Mouse (Mus musculus): ENCODE measurements around the gene Gcnt4. TPM values are rescaled to one million over a fixed set of nuclear protein-coding genes. Genes with fewer than 3 reads are reported as not detected.

Gcnt4 gene
- polyA plus RNA-seq, 1 experiment from 2014 or later: 0.46 TPM

DNA sequence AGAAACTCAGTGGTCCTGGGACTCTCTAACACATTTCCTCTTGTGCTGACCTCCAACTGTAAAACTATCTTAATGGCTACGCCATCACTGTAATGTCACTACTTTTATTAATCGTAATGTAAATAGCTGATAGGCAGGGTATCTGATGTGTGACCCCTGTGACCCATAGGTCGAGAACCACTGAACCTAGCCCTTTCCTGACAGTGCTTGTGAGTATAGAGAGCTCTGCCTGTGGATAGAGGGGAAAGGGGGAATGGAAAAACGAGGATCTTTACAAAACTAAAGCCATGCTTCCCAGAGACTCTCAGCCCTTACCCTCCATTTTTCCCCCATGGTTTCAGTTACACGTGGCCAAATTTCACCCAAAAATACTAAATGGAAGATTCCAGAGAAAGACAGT lies 60.2 kb downstream of the Gcnt4 start:
- 76% methylated on average over 5 of the region's 5 CpGs for WGBS
- H3K36me3 ChIP-seq (ENCODE audit: control insufficient read depth, insufficient read depth, low read length): no peaks in the 10 kb centered on the region
- ATAC-seq (ENCODE audit: insufficient number of reproducible peaks, insufficient read depth, low FRiP score, low read depth): no peak
- no peaks in the 10 kb centered on the region for H3K9me3 ChIP-seq (ENCODE audit: control insufficient read depth, low read length)
- H3K27me3 ChIP-seq (ENCODE audit: control insufficient read depth, insufficient read depth, low read length): no peaks in the 10 kb centered on the region
- no peak overlapping the region for H3K4me3 ChIP-seq (ENCODE audit: control insufficient read depth in 1 of 2, insufficient read depth in 1 of 2, low read depth in 1 of 2, low read length in 2 of 2)
- H3K27ac ChIP-seq (replicated peaks in 1 of 2; ENCODE audit: control insufficient read depth in 1 of 2, insufficient read depth in 1 of 2, low read depth in 2 of 2, low read length in 2 of 2): no peak overlapping the region
- H3K4me2 ChIP-seq (ENCODE audit: low read length): no peak overlapping the region
- no peak overlapping the region for H3K9ac ChIP-seq (ENCODE audit: low read length)
- peaks cover 10 to 11% of the 10 kb centered on the region in 2 experiments; a peak in 3 of 4 replicates for H3K4me1 ChIP-seq (ENCODE audit: control insufficient read depth in 2 of 2, insufficient read depth in 2 of 2, low read length in 2 of 2)

DNA sequence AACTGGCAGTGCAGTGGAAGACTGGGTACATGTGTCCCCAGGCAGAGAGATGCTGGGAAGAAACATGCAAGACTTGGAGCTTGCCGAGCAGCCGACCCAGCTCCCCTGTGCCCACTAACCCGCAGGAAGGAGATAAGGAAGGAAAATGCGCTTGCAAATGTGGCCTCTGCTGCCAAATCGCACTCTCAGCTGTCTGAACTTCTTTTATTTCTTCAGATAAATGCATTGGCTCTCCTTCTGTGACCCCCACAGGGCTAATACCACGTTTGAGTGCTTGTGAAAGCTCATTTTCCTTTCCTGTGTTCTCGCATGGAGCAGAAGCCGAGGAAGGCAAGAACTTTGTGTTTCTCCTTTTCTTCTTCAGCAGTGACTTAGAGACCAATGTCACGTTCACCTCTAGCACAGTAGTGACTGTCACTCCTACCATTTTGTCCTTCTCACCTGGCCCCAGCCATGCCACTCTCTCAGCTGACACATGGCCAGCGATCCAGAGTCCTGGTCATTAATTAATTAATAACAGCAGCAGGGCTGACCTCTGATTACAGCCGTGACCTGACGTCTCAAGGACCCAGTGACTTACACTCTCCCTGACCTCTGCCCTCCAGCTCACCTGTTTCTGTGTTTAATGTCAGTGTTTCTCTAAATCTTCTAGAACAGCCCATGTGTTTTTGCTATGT lies 61.2 kb downstream of the Gcnt4 start:
- Histone ChIP-seq H3K4me3 (ENCODE audit: control insufficient read depth in 1 of 2, insufficient read depth in 1 of 2, low read depth in 1 of 2, low read length in 2 of 2) (no peak overlapping the region), H3K9me3 (ENCODE audit: control insufficient read depth, low read length) (no peaks in the 10 kb centered on the region), H3K4me1 (ENCODE audit: control insufficient read depth in 2 of 2, insufficient read depth in 2 of 2, low read length in 2 of 2) (peaks cover 10 to 11% of the 10 kb centered on the region in 2 experiments; a peak in 3 of 4 replicates), H3K27me3 (ENCODE audit: control insufficient read depth, insufficient read depth, low read length) (no peaks in the 10 kb centered on the region), H3K9ac (ENCODE audit: low read length) (no peak overlapping the region), H3K4me2 (ENCODE audit: low read length) (no peak overlapping the region), H3K36me3 (ENCODE audit: control insufficient read depth, insufficient read depth, low read length) (no peaks in the 10 kb centered on the region), H3K27ac (replicated peaks in 1 of 2; ENCODE audit: control insufficient read depth in 1 of 2, insufficient read depth in 1 of 2, low read depth in 2 of 2, low read length in 2 of 2) (no peak overlapping the region)
- no peak for ATAC-seq (ENCODE audit: insufficient number of reproducible peaks, insufficient read depth, low FRiP score, low read depth)
- 42% methylated on average over 12 of the region's 12 CpGs for WGBS

DNA sequence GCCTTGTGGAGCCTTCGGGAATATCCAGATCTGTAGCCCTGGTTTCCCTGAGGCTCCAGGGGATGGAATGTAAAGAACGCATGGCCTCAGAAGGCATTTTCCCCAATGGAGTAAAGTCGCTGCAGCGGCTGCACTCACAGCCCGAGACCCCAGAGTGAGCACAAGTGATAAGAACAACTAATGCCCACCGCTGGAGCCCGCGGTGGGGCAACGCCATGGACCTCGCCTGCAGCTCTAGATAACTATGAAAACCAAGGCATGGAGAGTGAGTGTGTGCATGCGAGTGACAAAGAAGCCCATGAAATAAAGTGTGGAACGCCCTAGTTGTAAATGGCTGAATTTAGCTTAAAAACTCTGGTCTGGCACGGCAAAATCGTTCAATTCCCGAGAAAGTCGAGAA lies 64.6 kb downstream of the Gcnt4 start:
- peaks cover 5 to 10% of the 10 kb centered on the region in 2 experiments; a peak in 3 of 4 replicates for H3K4me1 ChIP-seq (ENCODE audit: control insufficient read depth in 2 of 2, insufficient read depth in 2 of 2, low read length in 2 of 2)
- H3K9me3 ChIP-seq (ENCODE audit: control insufficient read depth, low read length): no peaks in the 10 kb centered on the region
- no peaks in the 10 kb centered on the region for H3K27me3 ChIP-seq (ENCODE audit: control insufficient read depth, insufficient read depth, low read length)
- H3K27ac ChIP-seq (replicated peaks in 1 of 2; ENCODE audit: control insufficient read depth in 1 of 2, insufficient read depth in 1 of 2, low read depth in 2 of 2, low read length in 2 of 2): no peak overlapping the region
- 81% methylated on average over 16 of the region's 16 CpGs for WGBS
- H3K36me3 ChIP-seq (ENCODE audit: control insufficient read depth, insufficient read depth, low read length): no peaks in the 10 kb centered on the region
- no peak for ATAC-seq (ENCODE audit: insufficient number of reproducible peaks, insufficient read depth, low FRiP score, low read depth)
- H3K9ac ChIP-seq (ENCODE audit: low read length): no peak overlapping the region
- H3K4me2 ChIP-seq (ENCODE audit: low read length): no peak overlapping the region
- H3K4me3 ChIP-seq (ENCODE audit: control insufficient read depth in 1 of 2, insufficient read depth in 1 of 2, low read depth in 1 of 2, low read length in 2 of 2): no peak overlapping the region

DNA sequence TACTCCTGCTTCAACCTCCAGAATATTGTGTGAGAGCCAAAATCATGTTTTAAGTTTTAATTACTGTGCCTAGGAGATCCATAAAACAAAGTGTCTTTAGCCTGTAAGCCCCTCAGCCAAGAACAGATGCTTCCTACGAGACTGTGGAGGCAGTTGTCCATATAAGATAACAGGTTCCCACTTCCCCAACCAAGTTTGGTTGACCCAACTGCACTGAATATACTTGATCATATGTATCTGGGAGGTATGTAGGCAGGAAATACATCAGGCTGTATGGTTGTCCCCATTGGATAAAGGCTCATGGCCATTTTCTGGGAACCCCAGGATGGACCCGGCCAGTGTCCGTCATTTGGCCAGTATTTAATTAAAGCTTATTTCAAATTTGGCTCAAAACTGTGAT lies 65.6 kb downstream of the Gcnt4 start:
- Histone ChIP-seq H3K9ac (ENCODE audit: low read length) (no peak overlapping the region), H3K27me3 (ENCODE audit: control insufficient read depth, insufficient read depth, low read length) (no peaks in the 10 kb centered on the region), H3K4me2 (ENCODE audit: low read length) (no peak overlapping the region), H3K27ac (replicated peaks in 1 of 2; ENCODE audit: control insufficient read depth in 1 of 2, insufficient read depth in 1 of 2, low read depth in 2 of 2, low read length in 2 of 2) (no peak overlapping the region), H3K4me3 (ENCODE audit: control insufficient read depth in 1 of 2, insufficient read depth in 1 of 2, low read depth in 1 of 2, low read length in 2 of 2) (no peak overlapping the region), H3K36me3 (ENCODE audit: control insufficient read depth, insufficient read depth, low read length) (no peaks in the 10 kb centered on the region), H3K4me1 (ENCODE audit: control insufficient read depth in 2 of 2, insufficient read depth in 2 of 2, low read length in 2 of 2) (peaks cover 5 to 10% of the 10 kb centered on the region in 2 experiments; a peak in 3 of 4 replicates), H3K9me3 (ENCODE audit: control insufficient read depth, low read length) (no peaks in the 10 kb centered on the region)
- 82% methylated on average over 3 of the region's 3 CpGs for WGBS
- ATAC-seq (ENCODE audit: insufficient number of reproducible peaks, insufficient read depth, low FRiP score, low read depth): no peak

DNA sequence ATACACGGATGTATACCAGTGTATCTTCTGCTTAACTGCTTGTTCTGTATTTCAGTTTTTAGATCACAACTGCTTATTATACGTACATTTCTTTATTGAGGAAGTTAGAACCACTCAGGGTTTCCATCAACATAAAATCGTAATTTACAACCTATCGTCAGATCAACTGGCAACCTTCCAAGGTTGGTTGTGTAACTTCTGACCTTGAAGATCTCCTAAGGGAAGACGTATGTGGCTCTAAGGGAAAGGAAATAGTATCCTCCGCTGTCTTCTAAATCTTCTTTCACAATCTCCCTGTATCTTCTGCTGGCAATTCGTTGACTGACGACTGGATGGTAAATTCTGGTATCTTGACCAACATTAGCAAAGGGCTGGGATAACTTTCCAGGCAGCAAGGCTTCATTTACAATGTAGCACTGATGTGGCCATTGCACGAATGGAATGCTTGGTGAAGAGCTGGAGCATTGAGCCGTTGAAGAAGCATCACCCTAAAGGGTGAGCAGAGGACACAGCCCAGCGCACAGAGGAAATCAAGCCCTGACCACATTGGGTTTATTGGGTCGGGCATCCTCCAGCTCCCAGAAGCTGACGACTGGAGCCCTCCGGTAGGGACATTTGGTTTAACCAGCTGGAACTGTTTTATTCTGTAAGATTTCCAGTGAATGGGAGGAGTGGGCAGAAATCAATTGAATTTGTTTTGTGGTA lies 66.2 kb downstream of the Gcnt4 start:
- no peak overlapping the region for H3K27ac ChIP-seq (replicated peaks in 1 of 2; ENCODE audit: control insufficient read depth in 1 of 2, insufficient read depth in 1 of 2, low read depth in 2 of 2, low read length in 2 of 2)
- H3K4me1 ChIP-seq (ENCODE audit: control insufficient read depth in 2 of 2, insufficient read depth in 2 of 2, low read length in 2 of 2): peaks cover 3 to 6% of the 10 kb centered on the region in 2 experiments; a peak in 3 of 4 replicates
- no peaks in the 10 kb centered on the region for H3K9me3 ChIP-seq (ENCODE audit: control insufficient read depth, low read length)
- H3K4me2 ChIP-seq (ENCODE audit: low read length): no peak overlapping the region
- 81% methylated on average over 14 of the region's 14 CpGs for WGBS
- no peaks in the 10 kb centered on the region for H3K27me3 ChIP-seq (ENCODE audit: control insufficient read depth, insufficient read depth, low read length)
- no peak overlapping the region for H3K4me3 ChIP-seq (ENCODE audit: control insufficient read depth in 1 of 2, insufficient read depth in 1 of 2, low read depth in 1 of 2, low read length in 2 of 2)
- no peak for ATAC-seq (ENCODE audit: insufficient number of reproducible peaks, insufficient read depth, low FRiP score, low read depth)
- no peak overlapping the region for H3K9ac ChIP-seq (ENCODE audit: low read length)
- H3K36me3 ChIP-seq (ENCODE audit: control insufficient read depth, insufficient read depth, low read length): no peaks in the 10 kb centered on the region

DNA sequence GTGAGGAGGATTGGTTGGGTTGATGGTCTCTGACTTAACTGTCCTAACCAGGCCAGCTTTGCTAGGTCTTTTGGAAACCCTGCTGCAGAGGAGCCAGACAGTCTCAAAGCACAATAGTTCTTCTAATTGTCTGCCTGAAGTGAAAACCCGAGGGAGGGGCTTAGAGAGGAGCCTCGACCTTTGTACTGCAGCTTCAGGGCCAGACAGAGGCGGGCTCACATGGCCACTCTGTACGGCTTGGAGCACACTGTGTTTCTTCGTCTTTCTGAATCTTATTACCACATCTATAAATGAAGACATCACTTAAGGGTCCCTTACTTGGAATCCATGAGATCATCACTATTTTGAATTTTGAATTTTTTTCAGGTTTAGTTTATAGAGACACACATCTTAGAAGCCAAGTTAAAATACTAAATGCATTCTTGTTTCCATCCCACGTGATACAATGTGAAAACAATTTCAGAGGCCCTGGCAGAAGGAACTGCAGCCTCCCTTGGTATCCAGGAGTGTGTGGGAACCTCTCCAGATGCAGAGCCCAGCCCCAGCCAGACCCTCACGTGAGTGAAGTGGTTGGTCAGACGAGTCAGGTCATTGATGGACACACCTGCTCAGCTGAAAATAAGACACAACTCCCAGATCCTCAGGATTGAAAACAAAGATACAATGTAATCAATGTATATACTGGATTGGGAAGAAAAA lies 69.0 kb downstream of the Gcnt4 start:
- Histone ChIP-seq H3K4me1 (ENCODE audit: control insufficient read depth in 2 of 2, insufficient read depth in 2 of 2, low read length in 2 of 2) (no peaks in the 10 kb centered on the region), H3K27me3 (ENCODE audit: control insufficient read depth, insufficient read depth, low read length) (no peaks in the 10 kb centered on the region), H3K9me3 (ENCODE audit: control insufficient read depth, low read length) (no peaks in the 10 kb centered on the region), H3K4me3 (ENCODE audit: control insufficient read depth in 1 of 2, insufficient read depth in 1 of 2, low read depth in 1 of 2, low read length in 2 of 2) (no peak overlapping the region), H3K4me2 (ENCODE audit: low read length) (no peak overlapping the region), H3K9ac (ENCODE audit: low read length) (no peak overlapping the region), H3K27ac (replicated peaks in 1 of 2; ENCODE audit: control insufficient read depth in 1 of 2, insufficient read depth in 1 of 2, low read depth in 2 of 2, low read length in 2 of 2) (no peak overlapping the region), H3K36me3 (ENCODE audit: control insufficient read depth, insufficient read depth, low read length) (no peaks in the 10 kb centered on the region)
- no peak for ATAC-seq (ENCODE audit: insufficient number of reproducible peaks, insufficient read depth, low FRiP score, low read depth)
- 49% methylated on average over 8 of the region's 8 CpGs for WGBS

DNA sequence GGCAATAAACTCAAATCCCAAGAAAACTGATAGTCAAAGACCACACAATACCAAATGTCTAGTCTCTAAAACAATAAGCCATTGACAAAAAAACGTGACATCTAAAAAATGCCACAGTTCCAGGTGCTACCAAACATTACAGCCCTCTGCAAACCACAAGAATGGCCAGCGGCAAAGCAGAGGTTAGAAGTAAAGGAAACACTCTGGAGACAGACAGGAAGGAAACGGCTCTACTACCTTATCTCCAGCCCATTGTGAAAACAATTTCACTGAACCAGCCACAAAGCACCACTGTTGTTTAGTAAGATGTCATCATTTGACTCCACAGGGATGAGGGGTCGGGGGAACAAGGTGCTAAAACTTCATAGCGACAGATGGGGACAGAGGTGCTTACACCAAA lies 70.8 kb downstream of the Gcnt4 start:
- WGBS: 40% methylated on average over 5 of the region's 5 CpGs
- Histone ChIP-seq H3K27ac (replicated peaks in 1 of 2; ENCODE audit: control insufficient read depth in 1 of 2, insufficient read depth in 1 of 2, low read depth in 2 of 2, low read length in 2 of 2) (no peak overlapping the region), H3K27me3 (ENCODE audit: control insufficient read depth, insufficient read depth, low read length) (no peaks in the 10 kb centered on the region), H3K9me3 (ENCODE audit: control insufficient read depth, low read length) (no peaks in the 10 kb centered on the region), H3K36me3 (ENCODE audit: control insufficient read depth, insufficient read depth, low read length) (no peaks in the 10 kb centered on the region), H3K9ac (ENCODE audit: low read length) (no peak overlapping the region), H3K4me3 (ENCODE audit: control insufficient read depth in 1 of 2, insufficient read depth in 1 of 2, low read depth in 1 of 2, low read length in 2 of 2) (no peak overlapping the region), H3K4me1 (ENCODE audit: control insufficient read depth in 2 of 2, insufficient read depth in 2 of 2, low read length in 2 of 2) (no peaks in the 10 kb centered on the region), H3K4me2 (ENCODE audit: low read length) (no peak overlapping the region)
- ATAC-seq (ENCODE audit: insufficient number of reproducible peaks, insufficient read depth, low FRiP score, low read depth): no peak

All from heart, embryonic 14.5 days (tissue).